Mouse (Mus musculus): ENCODE measurements at regions not wholly inside any gene's neighbourhood (a gene's known extent, or its start where the extent isn't known, plus 50 kb on each side); places are given as distances from the start of the nearest gene placed in this dataset.

GRCm38 (mm10) chr5:144664571-144665295 lies 96.9 kb downstream of the Tmem130 start:
- TF ChIP-seq POLR2A (IDR thresholded peaks at IDR 0.05; ENCODE audit: insufficient read depth, low read depth, low read length): no peak
- TF ChIP-seq CTCF (IDR thresholded peaks at IDR 0.05; ENCODE audit: insufficient read depth, low read depth, low read length): no peak

Measured in olfactory bulb, adult 2 months (tissue).